Mouse (Mus musculus) gastrocnemius, postnatal 10 days (tissue): ENCODE results near the gene Tfrc. TPM values are rescaled to one million over a fixed set of nuclear protein-coding genes. Genes with fewer than 3 reads are reported as not detected.

Source experiments
- DNase-seq: peaks from one replicate; pipeline ENCODE4 v3.0.0; 2021; ENCODE audit warnings: mixed read lengths
- total RNA-seq, 2 experiments: library from RNA; stranded (reverse); gene quantifications; 2 replicates each; pipeline ENCODE4 v1.2.3; 2021

Gene Tfrc
- total RNA-seq, 2 experiments from 2014 or later = 160 to 197 TPM

DNA sequence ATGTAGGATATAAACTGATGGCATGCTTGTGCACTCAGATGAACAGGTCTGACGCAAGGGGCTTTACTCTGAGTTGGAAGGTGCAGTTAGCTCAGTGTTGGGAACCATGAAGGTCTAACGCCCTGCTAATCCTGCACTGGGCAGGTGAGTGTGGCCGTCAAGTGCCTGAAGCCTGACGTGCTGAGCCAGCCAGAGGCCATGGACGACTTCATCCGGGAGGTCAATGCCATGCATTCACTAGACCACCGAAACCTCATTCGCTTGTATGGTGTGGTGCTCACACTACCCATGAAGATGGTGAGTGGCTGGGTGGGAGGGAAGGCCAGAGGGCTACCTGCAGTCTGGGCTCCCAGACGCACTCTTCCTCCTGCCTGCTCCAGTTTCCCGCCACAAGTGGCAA is 60.5 kb downstream of the Tfrc start:
- DNase-seq = no peak

- no peak for DNase-seq
These were observed 61.8 kb downstream of the Tfrc start for GRCm38 (mm10) chr16:32670354-32671124.

DNA sequence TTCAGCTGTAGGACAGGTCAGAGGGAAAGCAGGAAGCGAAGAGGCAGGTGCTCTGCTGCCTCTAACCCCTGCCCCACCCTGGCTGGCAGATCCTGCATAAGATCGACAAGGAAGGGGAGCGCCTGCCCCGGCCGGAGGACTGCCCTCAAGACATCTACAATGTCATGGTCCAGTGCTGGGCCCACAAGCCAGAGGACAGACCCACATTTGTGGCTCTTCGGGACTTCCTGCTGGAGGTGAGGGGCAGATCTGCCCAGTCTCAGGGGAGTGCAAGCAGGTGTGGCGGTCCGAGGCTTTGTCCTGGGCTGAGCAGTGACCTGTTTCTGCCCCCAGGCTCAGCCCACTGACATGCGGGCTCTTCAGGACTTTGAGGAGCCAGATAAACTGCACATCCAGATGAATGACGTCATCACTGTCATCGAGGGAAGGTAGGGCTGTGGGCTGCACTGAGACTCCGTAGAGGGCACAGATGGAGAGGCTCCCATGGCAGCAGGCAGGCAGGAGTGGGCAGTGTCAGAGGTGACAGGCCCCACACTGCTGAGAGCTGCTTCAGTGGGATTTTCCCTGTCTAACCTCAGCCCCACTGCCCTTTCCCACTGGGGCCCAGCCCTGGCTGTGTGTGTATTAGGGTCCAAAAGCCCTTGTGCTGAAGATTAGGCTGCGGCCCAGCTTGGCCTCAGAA is 62.6 kb downstream of the Tfrc start:
- no peak for DNase-seq

- DNase-seq = no peak
These were observed 63.5 kb downstream of the Tfrc start for GRCm38 (mm10) chr16:32672250-32672649.

- no peak for DNase-seq
These were observed 64.3 kb downstream of the Tfrc start for GRCm38 (mm10) chr16:32672861-32673560.

- DNase-seq = no peak
These were observed 65.5 kb downstream of the Tfrc start for GRCm38 (mm10) chr16:32674121-32674740.

GRCm38 (mm10) chr16:32677040-32677700 is 68.5 kb downstream of the Tfrc start:
- DNase-seq = no peak

- DNase-seq = no peak
These were observed 69.2 kb downstream of the Tfrc start for GRCm38 (mm10) chr16:32677903-32678302.

DNA sequence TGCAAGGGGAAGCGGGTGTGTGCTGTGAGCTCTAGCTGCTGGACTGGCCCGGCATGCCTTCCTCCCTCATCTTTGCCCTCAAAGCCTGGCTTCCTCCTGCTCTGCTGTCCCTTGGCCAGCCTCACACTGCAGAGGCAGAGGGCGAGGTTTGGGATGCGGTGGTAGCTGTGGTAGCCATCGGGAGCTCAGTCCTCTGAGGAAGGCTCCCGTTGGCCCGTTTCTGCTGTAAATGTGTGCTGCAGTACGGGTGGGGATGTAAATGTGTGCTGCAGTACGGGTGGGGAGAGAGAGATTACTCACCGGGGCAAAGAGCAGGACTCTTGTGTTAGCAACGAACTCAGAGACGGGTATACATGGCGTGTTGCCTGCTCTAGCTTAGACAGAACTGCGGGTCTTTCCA is 70.1 kb downstream of the Tfrc start:
- DNase-seq = no peak

DNA sequence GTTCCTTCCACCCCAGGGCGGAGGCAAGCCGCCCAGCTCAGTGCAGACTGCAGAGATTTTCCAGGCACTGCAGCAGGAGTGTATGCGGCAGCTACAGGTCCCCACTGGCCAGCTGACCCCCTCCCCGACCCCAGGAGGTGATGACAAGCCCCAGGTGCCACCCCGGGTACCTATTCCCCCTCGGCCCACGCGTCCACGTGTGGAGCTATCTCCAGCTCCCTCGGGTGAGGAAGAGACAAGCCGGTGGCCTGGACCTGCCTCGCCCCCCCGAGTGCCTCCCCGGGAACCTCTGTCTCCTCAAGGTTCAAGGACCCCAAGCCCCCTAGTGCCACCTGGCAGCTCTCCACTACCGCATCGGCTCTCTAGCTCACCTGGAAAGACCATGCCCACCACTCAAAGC is 71.3 kb downstream of the Tfrc start:
- DNase-seq = no peak

DNA sequence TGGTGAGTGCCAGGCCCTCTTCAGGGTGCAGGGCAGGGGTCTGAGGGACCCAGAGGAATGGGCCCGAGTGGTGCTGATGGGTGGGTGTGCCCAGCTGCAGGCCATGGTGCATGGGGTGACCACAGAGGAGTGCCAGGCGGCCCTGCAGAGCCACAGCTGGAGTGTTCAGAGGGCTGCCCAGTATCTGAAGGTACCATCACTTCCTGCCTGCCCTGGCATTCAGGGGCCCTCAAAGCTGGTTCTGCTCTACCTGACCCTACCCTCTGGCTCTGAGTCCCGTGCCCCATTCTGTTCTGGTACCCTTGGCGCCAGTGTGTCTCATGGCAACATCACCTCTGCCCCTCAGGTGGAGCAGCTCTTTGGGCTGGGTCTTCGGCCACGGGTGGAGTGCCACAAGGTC is 72.1 kb downstream of the Tfrc start:
- no peak for DNase-seq

DNA sequence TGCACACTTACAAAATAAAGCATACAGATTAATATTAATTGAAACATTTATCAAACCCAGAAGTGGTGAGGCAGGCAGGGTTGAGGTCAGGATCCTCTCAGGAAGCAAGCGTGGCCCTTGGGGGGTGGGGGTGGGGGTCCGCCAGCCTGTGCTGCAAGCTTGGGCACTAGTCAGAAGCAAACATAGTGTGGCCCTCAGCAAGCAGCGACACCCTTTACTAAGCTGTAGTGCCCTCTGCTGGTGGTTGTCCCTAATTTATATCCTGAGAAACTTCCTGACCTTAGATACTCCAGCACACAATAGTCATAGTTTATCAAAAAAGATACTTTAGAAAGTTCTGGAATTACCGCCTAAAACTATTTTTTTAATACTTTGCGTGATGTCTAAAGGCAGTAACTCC is 73.5 kb downstream of the Tfrc start:
- DNase-seq = peak; percentile 78

Other genes with a start within 250 kb of the Tfrc start
- gene Tm4sf19, start 208.4 kb upstream of the Tfrc start, total RNA-seq = 1 to 10 TPM in 1 of 2 experiments, not detected in 1; 1.2 TPM
- gene Tctex1d2, start 189.2 kb upstream of the Tfrc start, total RNA-seq = 1 to 10 TPM; 4.7 to 5.6 TPM
- 10 to 100 TPM; 66.5 to 68.7 TPM for gene Pcyt1a, start 178.0 kb upstream of the Tfrc start, total RNA-seq
- not detected for gene Slc51a, start 121.0 kb upstream of the Tfrc start, total RNA-seq
- not detected for gene Zdhhc19, start 112.7 kb upstream of the Tfrc start, total RNA-seq
- gene Tnk2, start 35.0 kb downstream of the Tfrc start, total RNA-seq = 10 to 100 TPM; 51.6 to 82.2 TPM
- under 1 TPM; 0.07 to 0.47 TPM for gene Muc4, start 127.0 kb downstream of the Tfrc start, total RNA-seq
- under 1 TPM; 0.21 to 0.41 TPM for gene Muc20, start 188.5 kb downstream of the Tfrc start, total RNA-seq
- gene Smbd1, start 201.6 kb downstream of the Tfrc start, total RNA-seq = not detected